Mouse (Mus musculus) MEL (cell line): ENCODE data around the gene Tmem104.

Experiments
- E2F4 ChIP-seq: IDR thresholded peaks from 2 replicates; pipeline ENCODE4 v1.6.1; 2011; ENCODE audit warnings: low read depth, low read length, improper control_type of control experiment, borderline replicate concordance
- EP300 ChIP-seq, 2 experiments: IDR thresholded peaks; 2 replicates each; pipeline ENCODE4 v1.6.1; 2011; ENCODE audit warnings: improper control_type of control experiment in 2 of 2, low read length in 2 of 2, low read depth in 1 of 2, mild to moderate bottlenecking in 1 of 2
- MYC ChIP-seq: IDR thresholded peaks from 2 replicates; pipeline ENCODE4 v1.6.1; 2011; ENCODE audit warnings: low read depth, mild to moderate bottlenecking, low read length, improper control_type of control experiment, moderate library complexity
- POLR2AphosphoS2 ChIP-seq: IDR thresholded peaks from 2 replicates; pipeline ENCODE4 v1.6.1; 2011; ENCODE audit warnings: low read length, improper control_type of control experiment

DNA sequence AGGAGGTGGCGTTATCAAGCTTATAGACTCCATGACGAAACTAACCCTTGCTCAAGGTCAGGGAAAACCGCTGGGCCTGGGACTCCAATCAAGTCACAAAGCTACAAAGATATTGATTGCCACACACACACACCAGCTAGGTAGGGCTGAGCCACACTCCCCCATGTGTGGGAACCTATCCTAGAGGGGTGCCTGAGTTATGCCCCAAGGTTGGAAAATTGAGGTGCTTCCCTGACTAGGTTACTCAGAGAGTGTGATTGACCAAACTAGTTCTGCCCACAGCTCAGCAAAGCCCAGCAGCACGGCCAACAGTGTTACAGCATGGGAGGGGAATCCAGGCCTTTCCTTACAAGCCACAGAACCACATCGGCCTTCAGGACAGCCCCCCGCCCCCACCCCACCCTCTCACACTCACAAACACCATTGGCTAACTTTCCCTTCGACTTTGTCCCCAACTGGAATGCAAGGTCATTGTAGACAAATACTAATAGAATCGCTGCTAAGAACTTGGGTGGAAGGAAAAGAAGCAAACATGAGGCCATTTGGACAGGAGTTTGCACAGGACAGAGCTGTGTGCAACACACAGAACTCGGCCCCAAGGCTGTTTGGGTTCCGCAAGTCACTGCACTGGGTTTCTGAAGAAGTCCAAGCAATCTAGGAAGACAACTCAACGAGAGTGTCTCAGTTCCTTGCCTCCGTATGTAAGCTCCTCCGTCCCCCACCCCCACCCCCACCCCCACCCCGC lies 105.5 kb downstream of the Tmem104 start:
- TF ChIP-seq EP300 (IDR thresholded peaks at IDR 0.05; ENCODE audit: low read depth in 1 of 2, low read length in 2 of 2), result no peak
- no peak for TF ChIP-seq MYC
- no peak for TF ChIP-seq POLR2AphosphoS2
- TF ChIP-seq E2F4, result no peak
